Mouse (Mus musculus) C2C12 (cell line): ENCODE data around the gene Ggta1. TPM values are rescaled to one million over a fixed set of nuclear protein-coding genes. Genes with fewer than 3 reads are reported as not detected.

Source experiments
- H3K27me3 ChIP-seq: one replicate; pipeline ENCODE4 v1.6.1; 2011; ENCODE audit not compliant: control insufficient read depth, insufficient read depth, insufficient read length
- H3K36me3 ChIP-seq: one replicate; pipeline ENCODE4 v1.6.1; 2011; ENCODE audit not compliant: control insufficient read depth, insufficient read depth
- H3K4me3 ChIP-seq: one replicate; pipeline ENCODE4 v1.5.1; 2011; ENCODE audit warnings: mild to moderate bottlenecking, control low read depth; ENCODE audit not compliant: poor library complexity, insufficient read depth, severe bottlenecking
- H3K79me2 ChIP-seq: one replicate; pipeline ENCODE4 v1.6.1; 2011; ENCODE audit not compliant: control insufficient read depth, insufficient read depth
- H3K79me3 ChIP-seq: one replicate; pipeline ENCODE4 v1.6.1; 2011; ENCODE audit warnings: low read depth, control low read depth
- H3ac ChIP-seq: one replicate; pipeline ENCODE3; 2011; ENCODE audit warnings: low read depth; ENCODE audit not compliant: control insufficient read depth, insufficient read length
- CEBPB ChIP-seq: IDR thresholded peaks from one replicate; pipeline ENCODE4 v1.6.1; 2011; ENCODE audit warnings: low read depth, mild to moderate bottlenecking, control low read depth, moderate library complexity
- CTCF ChIP-seq: IDR thresholded peaks from one replicate; pipeline ENCODE4 v1.5.1; 2011; ENCODE audit not compliant: control insufficient read depth, insufficient read depth, insufficient read length
- FOSL1 ChIP-seq: IDR thresholded peaks from one replicate; pipeline ENCODE4 v1.8.0; 2011; ENCODE audit warnings: mild to moderate bottlenecking, low read length; ENCODE audit not compliant: poor library complexity, insufficient read depth, severe bottlenecking
- MAX ChIP-seq: IDR thresholded peaks from one replicate; pipeline ENCODE4 v1.6.1; 2011; ENCODE audit warnings: mild to moderate bottlenecking, control low read depth
- MYOD1 ChIP-seq: IDR thresholded peaks from one replicate; pipeline ENCODE4 v1.6.1; 2011; ENCODE audit warnings: low read depth; ENCODE audit not compliant: control insufficient read depth, insufficient read length
- MYOG ChIP-seq: IDR thresholded peaks from one replicate; pipeline ENCODE4 v1.6.1; 2011; ENCODE audit not compliant: control insufficient read depth, insufficient read length; ENCODE audit errors: extremely low read depth
- USF1 ChIP-seq: IDR thresholded peaks from one replicate; pipeline ENCODE4 v1.6.1; 2011; ENCODE audit warnings: low read depth, mild to moderate bottlenecking, control low read depth, moderate library complexity
- polyA plus RNA-seq: library from polyadenylated mRNA; unstranded; fragments of >200 nt; fragmentation: generic; extraction: Trizol; gene quantifications from one replicate; pipeline ENCODE4 v1.2.1, GENCODE M21; 2012; ENCODE audit warnings: missing spikeins

Gene Ggta1
- polyA plus RNA-seq, 1 experiment = 7.1 TPM

DNA sequence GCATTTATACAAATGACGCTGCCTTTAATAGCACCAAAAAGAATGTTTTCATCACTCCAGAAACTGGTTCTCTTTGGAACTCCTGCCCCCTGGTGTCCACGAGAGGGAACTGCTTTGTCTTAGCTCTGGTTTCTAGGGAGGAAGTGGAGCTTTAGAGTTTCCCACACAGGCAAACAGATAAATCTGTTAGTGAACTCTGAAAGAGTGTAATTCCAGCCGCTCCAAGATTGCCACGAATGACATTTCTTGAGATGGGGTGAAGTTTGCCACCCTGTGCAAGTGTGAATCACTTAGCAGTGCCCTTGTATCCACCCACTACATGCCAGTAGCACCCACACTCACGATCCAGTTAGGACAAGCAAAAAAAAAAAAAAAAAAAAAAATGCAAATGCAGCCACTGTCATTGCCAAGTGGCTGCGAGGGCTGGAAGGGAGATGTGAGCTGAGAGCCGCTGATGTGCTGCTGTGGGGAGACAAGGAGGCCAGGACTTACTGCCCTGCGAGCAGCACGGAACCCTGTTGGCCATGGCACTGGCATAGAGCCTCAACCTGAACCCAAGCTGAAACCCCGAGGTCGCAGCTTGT lies 65.3 kb downstream of the Ggta1 start:
- Histone ChIP-seq H3K79me3 (no peaks in the 10 kb centered on the region), H3K4me3 (no peak overlapping the region), H3ac (no peak overlapping the region), H3K36me3 (no peaks in the 10 kb centered on the region), H3K27me3 (no peaks in the 10 kb centered on the region), H3K79me2 (no peaks in the 10 kb centered on the region)
- TF ChIP-seq CTCF (peak; percentile 35), MAX (no peak)

DNA sequence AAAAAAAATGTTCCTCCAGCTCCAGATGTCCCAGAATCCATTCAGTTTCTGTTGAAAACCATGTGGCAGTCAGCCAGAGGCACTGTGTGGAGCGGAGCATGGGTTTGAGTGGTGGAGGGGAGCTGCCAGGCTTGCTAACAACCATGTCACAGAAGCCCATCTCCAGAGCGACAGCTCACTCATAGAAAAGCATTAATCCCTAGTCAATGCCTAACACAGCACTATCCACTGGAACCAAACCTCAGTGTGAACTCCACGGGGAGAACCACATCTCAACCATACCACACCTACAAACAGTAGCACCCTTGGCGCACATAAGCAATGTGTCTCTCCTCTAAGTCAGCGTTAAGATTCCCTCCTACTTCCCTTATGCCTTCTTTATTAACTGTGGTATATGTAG lies 65.9 kb downstream of the Ggta1 start, which contains the start of gene 4930402F06Rik:
TSS of gene 4930402F06Rik (minus strand) at position 80 of the 400 bp plus-strand sequence.
- H3K4me3 ChIP-seq = no peak within 1 kb of the TSS
- no peaks in the 10 kb centered on the region for H3K79me3 ChIP-seq
- no peaks in the 10 kb centered on the region for H3K27me3 ChIP-seq
- no peaks in the 10 kb centered on the region for H3K79me2 ChIP-seq
- no peak for TF ChIP-seq MAX
- no peak for TF ChIP-seq FOSL1
- no peak for TF ChIP-seq MYOG
- TF ChIP-seq CTCF = no peak
- TF ChIP-seq CEBPB = no peak
- TF ChIP-seq MYOD1 = no peak
- TF ChIP-seq USF1 = no peak
- no peak within 1 kb of the TSS for H3ac ChIP-seq
- no peaks in the 10 kb centered on the region for H3K36me3 ChIP-seq

DNA sequence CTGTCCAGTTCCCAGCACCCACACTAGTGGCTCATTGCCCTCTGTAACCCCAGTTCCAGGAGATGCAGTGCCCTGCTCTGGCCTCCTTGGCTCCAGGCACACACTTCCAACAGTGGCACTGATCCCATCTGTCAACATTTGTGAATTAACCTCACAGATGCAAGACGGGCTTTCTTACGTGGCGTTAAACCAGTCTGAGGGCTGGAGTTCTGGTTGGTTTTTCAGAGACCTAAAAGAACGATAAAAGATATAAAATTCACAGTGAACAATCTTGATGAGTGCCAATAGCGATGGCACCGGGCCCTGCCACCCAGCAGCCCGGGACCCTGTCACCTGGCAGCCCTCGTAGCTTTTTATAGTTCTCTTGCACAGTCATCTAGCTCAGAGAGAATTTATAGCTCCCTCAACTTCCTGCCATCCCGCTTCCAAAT lies 77.6 kb downstream of the Ggta1 start:
- no peak overlapping the region for H3ac ChIP-seq
- no peaks in the 10 kb centered on the region for H3K79me2 ChIP-seq
- H3K4me3 ChIP-seq = no peak overlapping the region
- no peak for TF ChIP-seq CEBPB
- no peak for TF ChIP-seq MYOD1
- TF ChIP-seq FOSL1 = no peak
- TF ChIP-seq USF1 = no peak
- TF ChIP-seq MAX = no peak
- TF ChIP-seq CTCF = no peak
- no peak for TF ChIP-seq MYOG
- H3K36me3 ChIP-seq = no peaks in the 10 kb centered on the region
- no peaks in the 10 kb centered on the region for H3K27me3 ChIP-seq
- no peaks in the 10 kb centered on the region for H3K79me3 ChIP-seq

DNA sequence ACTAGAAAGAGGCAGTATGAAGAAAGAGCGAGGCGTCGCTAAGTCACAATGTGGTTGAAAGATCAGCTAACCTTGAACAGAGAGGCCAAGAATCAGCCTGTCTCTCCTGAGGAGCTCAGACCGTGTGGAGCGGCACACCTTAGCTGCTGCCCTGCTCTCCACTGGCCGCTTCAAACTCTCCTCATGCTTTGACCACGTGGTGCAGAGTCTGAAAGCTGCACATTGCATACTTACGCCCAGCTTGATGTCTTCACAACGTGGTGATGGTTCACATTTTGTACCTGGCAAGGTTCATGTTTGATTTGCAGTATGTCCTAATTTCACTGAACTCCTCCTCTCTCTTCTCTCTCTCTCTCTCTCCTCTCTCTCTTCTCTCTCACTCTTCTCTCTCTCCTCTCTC lies 83.7 kb downstream of the Ggta1 start:
- no peaks in the 10 kb centered on the region for H3K79me2 ChIP-seq
- H3K36me3 ChIP-seq = no peaks in the 10 kb centered on the region
- TF ChIP-seq FOSL1 (no peak), MYOD1 (no peak), CTCF (no peak), USF1 (no peak), MAX (no peak), MYOG (no peak), CEBPB (no peak)
- H3K27me3 ChIP-seq = peaks cover 3% of the 10 kb centered on the region
- no peak overlapping the region for H3K4me3 ChIP-seq
- no peaks in the 10 kb centered on the region for H3K79me3 ChIP-seq
- H3ac ChIP-seq = no peak overlapping the region

DNA sequence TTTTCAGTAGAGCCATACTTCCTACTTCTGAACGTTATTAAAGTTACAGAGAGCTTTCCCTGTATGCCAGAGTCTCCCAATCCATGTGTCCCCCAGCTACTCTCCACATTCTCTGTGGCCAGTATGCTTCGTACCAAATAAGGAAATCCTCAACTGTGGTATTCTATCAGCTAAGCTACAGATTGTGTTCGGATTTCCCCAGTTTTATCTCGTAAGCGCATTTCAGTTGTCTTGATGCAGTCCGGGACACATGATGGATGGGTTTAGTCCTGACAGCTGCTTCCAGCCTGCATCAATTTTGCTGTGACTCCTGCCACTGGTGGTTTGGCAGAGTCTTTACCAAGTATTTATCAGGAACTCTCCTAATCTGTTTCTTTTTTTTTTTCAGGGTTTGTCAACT lies 85.4 kb downstream of the Ggta1 start:
- Histone ChIP-seq H3K4me3 (no peak overlapping the region), H3K36me3 (no peaks in the 10 kb centered on the region), H3K79me3 (no peaks in the 10 kb centered on the region), H3K27me3 (peaks cover 3% of the 10 kb centered on the region), H3ac (no peak overlapping the region), H3K79me2 (no peaks in the 10 kb centered on the region)
- TF ChIP-seq MYOG (no peak), CTCF (no peak), FOSL1 (no peak), MYOD1 (no peak), CEBPB (no peak), USF1 (no peak), MAX (no peak)

DNA sequence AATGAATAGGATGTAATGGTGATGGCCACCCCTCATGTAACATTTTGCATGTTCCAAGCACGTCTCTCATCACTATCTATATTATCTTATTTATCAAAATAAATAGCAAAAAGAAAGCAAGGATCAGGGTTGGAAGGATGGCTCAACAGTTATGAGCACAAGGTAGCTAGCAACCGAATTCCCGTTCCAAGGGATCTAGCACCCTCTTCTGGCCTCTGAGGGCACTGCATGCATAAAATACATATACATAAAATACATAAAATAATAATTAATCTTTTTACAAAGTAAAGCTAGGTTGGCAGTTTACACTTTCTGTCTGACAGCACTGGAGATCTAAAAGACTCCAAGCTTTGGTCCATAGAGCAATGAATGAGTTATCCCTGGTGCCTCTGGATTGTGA lies 90.0 kb downstream of the Ggta1 start:
- no peak for TF ChIP-seq CEBPB
- no peak for TF ChIP-seq MYOG
- TF ChIP-seq FOSL1 = no peak
- TF ChIP-seq MYOD1 = no peak
- no peak for TF ChIP-seq USF1
- TF ChIP-seq CTCF = no peak
- TF ChIP-seq MAX = no peak
- Histone ChIP-seq H3ac (no peak overlapping the region), H3K4me3 (no peak overlapping the region), H3K79me3 (no peaks in the 10 kb centered on the region), H3K36me3 (no peaks in the 10 kb centered on the region), H3K27me3 (peaks cover under 1% of the 10 kb centered on the region), H3K79me2 (no peaks in the 10 kb centered on the region)
